ENCODE assay signal across 8 mouse cellular contexts in genomic region chr1:88008211-88008697, GRCm38 (mm10). TPM values are rescaled to one million over a fixed set of nuclear protein-coding genes. Genes with fewer than 3 reads are reported as not detected.
DNase-seq lines count a peak whose midpoint lies in the region; ATAC-seq and TF ChIP-seq lines count a peak whose summit lies in the region.

Gene Usp40 (minus strand): TSS chr1:88008551.

- peak within 1 kb of the TSS; percentile 91 for H3K9ac ChIP-seq in forebrain, embryonic 11.5 days (ENCODE audit: low read length)
- peak within 1 kb of the TSS; percentile 96 for H3K9ac ChIP-seq in heart, embryonic 16.5 days (ENCODE audit: low read length)
- peak within 1 kb of the TSS; percentile 77 for H3K9ac ChIP-seq in liver, embryonic 15.5 days
- peak within 1 kb of the TSS; percentile 90 for H3K9ac ChIP-seq in neural tube, embryonic 13.5 days

- no peaks in the 10 kb centered on the region for H3K9me3 ChIP-seq in forebrain, embryonic 11.5 days (ENCODE audit: control insufficient read depth, low read length)
- H3K9me3 ChIP-seq in heart, embryonic 16.5 days (replicated peaks; ENCODE audit: control insufficient read depth, low read length): no peaks in the 10 kb centered on the region
- no peaks in the 10 kb centered on the region for H3K9me3 ChIP-seq in liver, embryonic 15.5 days (replicated peaks)
- no peaks in the 10 kb centered on the region for H3K9me3 ChIP-seq in neural tube, embryonic 13.5 days

- H3K27me3 ChIP-seq in forebrain, embryonic 11.5 days (ENCODE audit: control insufficient read depth, insufficient read depth, low read length): no peaks in the 10 kb centered on the region
- no peaks in the 10 kb centered on the region for H3K27me3 ChIP-seq in heart, embryonic 16.5 days (ENCODE audit: control insufficient read depth, insufficient read depth, low read length)
- H3K27me3 ChIP-seq in liver, embryonic 15.5 days: no peaks in the 10 kb centered on the region; the same call in 1 of the 2 replicates
- H3K27me3 ChIP-seq in neural tube, embryonic 13.5 days: no peaks in the 10 kb centered on the region
- H3K27me3 ChIP-seq in testis, adult 2 months (ENCODE audit: control insufficient read depth, insufficient read depth, low read length): no peaks in the 10 kb centered on the region

- ATAC-seq in forebrain, embryonic 11.5 days (replicated peaks; ENCODE audit: low FRiP score): peak; percentile 95
- peak; percentile 94 for ATAC-seq in heart, embryonic 16.5 days (replicated peaks; ENCODE audit: extremely low read depth, insufficient read depth, low FRiP score)
- peak; percentile 79 for ATAC-seq in liver, embryonic 15.5 days (ENCODE audit: insufficient read depth)
- peak; percentile 97 for ATAC-seq in neural tube, embryonic 13.5 days (ENCODE audit: low read depth)

- no peaks in the 10 kb centered on the region for H3K36me3 ChIP-seq in forebrain, embryonic 11.5 days (ENCODE audit: control insufficient read depth, insufficient read depth, low read length)
- H3K36me3 ChIP-seq in heart, embryonic 16.5 days (ENCODE audit: control insufficient read depth, insufficient read depth): no peaks in the 10 kb centered on the region
- H3K36me3 ChIP-seq in liver, embryonic 15.5 days (replicated peaks): peaks cover 7% of the 10 kb centered on the region; the same call in 1 of the 2 replicates
- peaks cover 9% of the 10 kb centered on the region for H3K36me3 ChIP-seq in neural tube, embryonic 13.5 days
- H3K36me3 ChIP-seq in testis, adult 2 months (ENCODE audit: control insufficient read depth, insufficient read depth, low read length): no peaks in the 10 kb centered on the region

- TF ChIP-seq CTCF in testis, adult 2 months (IDR thresholded peaks at IDR 0.05; ENCODE audit: control insufficient read depth, insufficient read depth, insufficient replicate concordance, low read depth, low read length): no peak

- H3K4me3 ChIP-seq in forebrain, embryonic 11.5 days (ENCODE audit: low read depth, low read length): peak within 1 kb of the TSS; percentile 70
- H3K4me3 ChIP-seq in heart, embryonic 16.5 days (ENCODE audit: low read length): peak within 1 kb of the TSS; percentile 80
- H3K4me3 ChIP-seq in liver, embryonic 15.5 days (replicated peaks): peak within 1 kb of the TSS; percentile 75
- peak within 1 kb of the TSS; percentile 68 for H3K4me3 ChIP-seq in neural tube, embryonic 13.5 days
- H3K4me3 ChIP-seq in testis, adult 2 months (ENCODE audit: control insufficient read depth, low read depth, low read length): peak within 1 kb of the TSS; percentile 97

- DNase-seq in CD8-positive naive resting alpha-beta T cell, adult 2 months (ENCODE audit: low read depth in 2 of 2, low spot score in 2 of 2): peak; percentile 51 to 76
- peak; percentile 63 for DNase-seq in c-Kit-positive CD71-negative TER-119-negative erythroid progenitor cells, embryonic 14.5 days (ENCODE audit: low read depth)
- DNase-seq in forebrain, embryonic 11.5 days (ENCODE audit: low spot score): peak; percentile 89
- peak; percentile 82 to 84 for DNase-seq in kidney, postnatal 36 days

- H3K27ac ChIP-seq in forebrain, embryonic 11.5 days (ENCODE audit: low read depth, low read length): peak within 1 kb of the TSS; percentile 70; the same call in 1 of the 2 replicates
- peak within 1 kb of the TSS; percentile 89 for H3K27ac ChIP-seq in heart, embryonic 16.5 days (ENCODE audit: low read length)
- H3K27ac ChIP-seq in liver, embryonic 15.5 days (replicated peaks): peak within 1 kb of the TSS; percentile 57
- H3K27ac ChIP-seq in neural tube, embryonic 13.5 days (replicated peaks): peak within 1 kb of the TSS; percentile 94
- H3K27ac ChIP-seq in testis, adult 2 months (ENCODE audit: control insufficient read depth, insufficient read depth, low read depth, low read length): peak within 1 kb of the TSS; percentile 93

- peak; percentile 87 for TF ChIP-seq POLR2A in testis, adult 2 months (IDR thresholded peaks at IDR 0.05; ENCODE audit: control insufficient read depth, low read depth, low read length)

- peak within 1 kb of the TSS; percentile 65 for H3K4me2 ChIP-seq in forebrain, embryonic 11.5 days (ENCODE audit: low read depth, low read length, severe bottlenecking)
- peak within 1 kb of the TSS; percentile 82 for H3K4me2 ChIP-seq in heart, embryonic 16.5 days (ENCODE audit: low read depth, low read length)
- H3K4me2 ChIP-seq in liver, embryonic 15.5 days: peak within 1 kb of the TSS; percentile 88
- H3K4me2 ChIP-seq in neural tube, embryonic 13.5 days: peak within 1 kb of the TSS; percentile 69

- under 1% methylated on average over 45 of the region's 45 CpGs for WGBS in forebrain, embryonic 11.5 days
- WGBS in heart, embryonic 16.5 days: under 1% methylated on average over 45 of the region's 45 CpGs
- WGBS in liver, embryonic 15.5 days (ENCODE audit: insufficient replicate concordance): under 1% methylated on average over 45 of the region's 45 CpGs
- WGBS in neural tube, embryonic 13.5 days: 0% methylated on average over 45 of the region's 45 CpGs

- H3K4me1 ChIP-seq in forebrain, embryonic 11.5 days (replicated peaks; ENCODE audit: control insufficient read depth, insufficient read depth, low read length): no peaks in the 10 kb centered on the region
- peaks cover 13% of the 10 kb centered on the region for H3K4me1 ChIP-seq in heart, embryonic 16.5 days (ENCODE audit: control insufficient read depth, insufficient read depth, low read length)
- peaks cover 20% of the 10 kb centered on the region for H3K4me1 ChIP-seq in liver, embryonic 15.5 days (replicated peaks)
- H3K4me1 ChIP-seq in neural tube, embryonic 13.5 days (replicated peaks): peaks cover 23% of the 10 kb centered on the region
- H3K4me1 ChIP-seq in testis, adult 2 months (ENCODE audit: control insufficient read depth, insufficient read depth, low read length): no peaks in the 10 kb centered on the region

RNA-seq across cellular contexts. Expression of gene Usp40, which starts in this region (rescaled TPM):
- 34.3 and 37.9 TPM in 2 replicates for polyA plus RNA-seq in forebrain, embryonic 11.5 days (2014; fragmentation: Nextera tagmentation; extraction: Ambion mirVana)
- 26.9 and 29.9 TPM in 2 replicates for polyA plus RNA-seq in heart, embryonic 16.5 days (2015; fragmentation: Nextera tagmentation; extraction: Ambion mirVana)
- polyA plus RNA-seq in liver, embryonic 15.5 days (2015; fragmentation: Nextera tagmentation; extraction: Ambion mirVana): 8.2 and 8.7 TPM in 2 replicates
- 20.8 and 24.2 TPM in 2 replicates for polyA plus RNA-seq in neural tube, embryonic 13.5 days (2015; fragmentation: Nextera tagmentation; extraction: Ambion mirVana)
- polyA plus RNA-seq in testis, adult 2 months (2012; rRNA removed): 6.4 and 7.6 TPM in 2 replicates

Comparison
In these comparisons a context has a peak if more than half of its experiments do, and no peak if none do; other contexts are left out.
1. Peak in every context shown above with its lines: DNase-seq, ATAC-seq, H3K4me3 ChIP-seq and H3K27ac ChIP-seq.